Mouse (Mus musculus): ENCODE data around the gene Efcab9. TPM values are rescaled to one million over a fixed set of nuclear protein-coding genes. Genes with fewer than 3 reads are reported as not detected.

Efcab9 gene
- total RNA-seq, 2 experiments from 2014 or later: 1.0 to 1.6 TPM

DNA sequence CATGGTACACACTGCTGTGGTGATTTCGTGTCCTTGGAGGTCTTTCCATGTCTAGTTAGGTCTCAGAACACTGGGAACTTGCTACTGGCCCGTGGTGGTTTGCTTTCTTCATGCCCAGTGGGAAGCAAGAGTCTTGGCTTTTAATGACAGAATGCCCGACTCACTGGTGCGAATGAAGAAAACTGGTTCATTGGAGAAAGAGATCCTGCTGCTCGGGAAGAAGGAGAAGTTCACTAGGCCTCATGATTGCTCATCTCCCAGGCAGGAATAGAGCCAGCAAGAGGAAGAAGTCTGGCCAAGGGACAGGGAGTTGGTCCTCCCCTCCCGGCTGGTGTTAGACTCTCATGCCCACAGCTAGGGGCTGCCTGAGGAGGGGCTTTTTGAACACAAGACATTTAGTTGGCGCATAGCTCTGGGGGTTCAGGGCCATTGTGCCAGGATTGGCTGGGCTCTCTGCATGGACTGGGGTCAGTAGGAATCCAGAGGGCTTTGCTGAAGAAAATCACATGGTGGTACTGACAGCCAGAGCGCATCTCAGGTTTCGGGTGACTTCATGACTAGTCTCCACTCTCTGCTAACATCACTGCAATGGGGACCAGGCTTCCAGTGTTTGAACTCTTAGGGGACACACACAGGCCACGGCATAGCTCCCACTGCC lies 24.6 kb upstream of the Efcab9 start:
- DNase-seq (ENCODE audit: low spot score in 2 of 2): no peak

- no peak for DNase-seq (ENCODE audit: low spot score in 2 of 2)
Measured at GRCm38 (mm10) chr11:32555103-32555689, 23.3 kb upstream of the Efcab9 start.

DNA sequence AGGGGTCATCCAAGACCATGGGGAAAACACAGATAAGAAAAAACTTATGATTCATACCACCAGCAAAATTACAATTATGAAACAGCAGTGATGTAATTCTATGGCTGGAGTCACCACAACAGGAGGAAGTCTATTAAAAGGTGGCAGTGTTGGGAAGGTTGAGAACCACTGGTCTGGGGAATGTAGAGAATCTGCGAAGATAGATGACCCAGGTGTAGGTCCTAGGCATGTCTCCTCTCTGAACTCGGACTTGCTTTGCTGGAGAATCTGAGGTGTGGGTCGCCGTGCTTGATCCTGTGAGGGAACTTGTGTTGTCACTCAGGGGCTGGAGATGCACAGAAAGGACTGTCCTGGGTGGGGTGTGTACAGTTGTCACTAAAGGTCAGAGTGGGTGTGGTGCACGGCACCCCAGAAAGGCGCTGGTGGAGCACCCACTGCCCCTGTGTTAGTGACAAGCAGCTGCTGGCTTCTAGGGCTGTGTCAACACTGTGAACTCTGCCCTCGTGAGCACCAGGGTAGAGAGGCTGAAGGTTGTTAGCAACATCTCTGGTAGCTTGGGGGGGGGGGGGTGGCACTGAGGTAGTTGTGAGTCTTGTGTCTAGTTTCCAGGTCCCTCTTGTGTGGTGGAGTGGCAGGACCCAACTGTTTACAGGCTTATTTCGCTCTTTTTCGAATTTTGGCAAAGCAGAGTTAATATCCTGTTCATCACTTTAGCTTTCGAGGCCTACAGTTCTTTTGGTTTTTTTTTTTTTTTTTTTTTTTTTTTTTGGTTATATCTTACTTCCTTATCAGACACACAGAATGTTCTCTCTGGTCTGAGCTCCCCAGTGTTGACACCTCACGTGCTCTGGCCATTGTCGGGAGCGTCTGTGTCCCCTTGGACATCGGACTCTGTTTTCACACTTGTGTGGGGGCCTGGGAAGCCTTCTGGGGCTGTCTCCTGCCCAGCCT lies 22.5 kb upstream of the Efcab9 start:
- DNase-seq (ENCODE audit: low spot score in 2 of 2): no peak

DNA sequence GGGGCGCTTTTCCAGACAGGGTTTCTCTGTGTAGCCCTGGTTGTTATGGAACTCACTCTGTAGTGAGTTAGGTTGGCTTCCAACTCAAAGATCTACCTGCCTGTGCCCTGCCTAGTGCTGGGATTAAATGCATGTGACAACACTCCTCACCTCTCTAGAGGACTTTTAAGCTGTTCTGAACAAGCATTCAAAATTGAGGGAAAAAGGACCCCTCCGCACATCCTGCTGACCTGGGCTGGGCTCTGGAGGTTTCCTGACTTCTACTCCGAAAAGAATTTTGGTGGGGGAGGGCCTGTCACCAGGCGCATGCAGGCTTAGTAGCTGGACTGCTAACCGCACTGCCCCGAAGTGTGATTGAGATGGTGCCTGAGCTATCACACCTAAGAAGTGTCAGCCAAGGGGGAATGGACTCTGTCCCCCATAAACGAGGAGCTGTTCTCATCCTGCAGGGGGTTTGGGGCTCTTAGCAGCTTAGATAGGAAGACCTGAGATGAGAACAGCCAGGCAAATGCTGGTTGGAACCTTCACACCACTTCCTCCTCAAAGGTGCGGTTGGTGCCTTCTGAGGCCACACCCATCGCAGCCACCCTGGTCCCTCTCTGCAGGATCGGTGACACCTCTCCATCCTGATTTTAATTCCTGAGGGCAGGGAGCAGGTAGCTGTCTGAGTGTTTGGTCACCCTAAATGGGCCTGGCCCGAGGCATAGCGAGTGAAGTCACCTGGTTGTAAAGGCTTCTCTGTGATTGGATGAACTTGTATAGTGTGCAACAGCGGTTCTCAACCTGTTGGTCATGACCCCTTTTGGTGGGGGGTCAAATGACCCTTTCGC lies 21.6 kb upstream of the Efcab9 start:
- no peak for DNase-seq (ENCODE audit: low spot score in 2 of 2)

GRCm38 (mm10) chr11:32552401-32553090 lies 20.7 kb upstream of the Efcab9 start:
- no peak for DNase-seq (ENCODE audit: low spot score in 2 of 2)

GRCm38 (mm10) chr11:32551579-32552297 lies 19.9 kb upstream of the Efcab9 start:
- DNase-seq (ENCODE audit: low spot score in 2 of 2): no peak

GRCm38 (mm10) chr11:32551056-32551455 lies 19.2 kb upstream of the Efcab9 start:
- DNase-seq (ENCODE audit: low spot score in 2 of 2): no peak

DNA sequence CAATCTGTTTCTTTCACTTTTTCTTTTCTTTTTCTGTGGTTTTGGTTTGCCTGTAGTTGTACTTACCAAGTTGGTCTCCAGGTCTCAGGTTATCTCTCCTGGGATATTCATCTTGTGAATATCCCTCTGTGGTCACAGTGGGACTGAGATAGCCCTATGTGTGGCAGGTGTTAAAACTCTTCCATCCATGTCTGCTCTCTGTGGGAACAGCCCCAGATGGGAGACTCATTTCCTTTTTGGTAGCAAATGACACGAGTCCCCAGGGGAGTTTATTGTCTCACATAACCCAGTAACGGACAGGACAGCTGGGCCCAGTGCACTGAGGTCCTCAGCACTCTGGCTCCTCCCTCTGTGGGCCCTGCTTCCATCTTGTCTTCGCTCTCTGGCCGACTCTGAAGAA lies 18.2 kb upstream of the Efcab9 start:
- no peak for DNase-seq (ENCODE audit: low spot score in 2 of 2)

DNA sequence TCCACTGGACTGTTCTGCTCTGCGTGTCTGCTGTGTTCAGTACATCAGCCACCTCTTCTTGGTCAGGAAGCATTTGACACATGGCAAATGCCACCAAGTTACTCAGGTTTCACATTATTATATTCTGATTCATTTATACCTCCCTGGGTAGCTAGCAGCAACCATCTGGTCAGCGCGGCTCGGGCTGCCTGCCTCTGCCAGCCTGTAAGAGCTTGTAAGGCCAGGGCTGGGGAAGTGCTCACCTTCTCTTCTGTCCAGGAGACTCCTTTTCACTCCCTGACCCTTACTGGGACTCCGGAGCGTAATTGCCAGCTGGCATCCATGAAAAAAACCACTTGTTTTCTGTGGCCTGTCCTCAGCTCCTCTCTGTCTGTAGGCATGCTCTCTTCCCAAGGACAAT lies 17.4 kb upstream of the Efcab9 start:
- no peak for DNase-seq (ENCODE audit: low spot score in 2 of 2)

DNA sequence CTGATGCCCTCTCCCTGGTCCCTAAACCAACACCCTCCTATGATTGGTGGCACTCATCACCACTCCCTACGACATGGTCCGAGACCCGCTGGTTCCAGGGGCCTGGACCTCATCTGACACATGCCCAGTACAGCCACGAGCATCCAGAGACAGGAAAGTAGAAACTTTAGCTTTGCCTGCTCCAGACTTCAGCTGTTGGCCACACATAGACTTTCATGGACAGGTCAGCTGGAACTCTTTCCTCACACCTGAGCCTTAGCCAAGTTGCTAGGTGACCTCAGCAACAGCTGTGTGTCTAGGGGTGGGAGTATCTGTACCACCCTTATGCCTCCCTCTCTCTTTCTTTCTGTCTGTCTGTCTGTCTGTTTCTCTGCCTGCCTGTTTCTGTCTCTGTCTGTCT lies 16.4 kb upstream of the Efcab9 start:
- DNase-seq (ENCODE audit: low spot score in 2 of 2): no peak

- DNase-seq (ENCODE audit: low spot score in 2 of 2): no peak
Measured at GRCm38 (mm10) chr11:32547391-32547947, 15.6 kb upstream of the Efcab9 start.

DNA sequence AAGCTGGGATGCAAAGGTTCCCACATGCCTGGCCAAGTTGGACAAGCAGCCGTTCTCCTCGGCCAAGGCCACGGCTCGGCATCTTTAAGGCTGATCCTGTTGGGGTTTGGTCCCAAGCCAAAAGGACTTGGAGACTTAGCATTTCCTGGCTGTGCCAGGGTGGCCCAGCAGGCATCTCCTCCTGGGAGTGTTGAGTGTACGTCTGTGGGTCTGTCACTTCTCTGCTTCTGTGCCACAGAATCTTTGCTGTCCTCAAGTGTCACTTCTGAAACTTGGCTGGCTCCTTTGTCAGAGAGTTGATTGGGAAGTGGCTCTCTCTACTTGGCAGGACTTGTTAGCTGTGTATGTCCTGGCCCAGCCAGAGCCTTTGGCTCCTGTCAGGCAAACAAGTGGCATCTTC lies 14.6 kb upstream of the Efcab9 start:
- no peak for DNase-seq (ENCODE audit: low spot score in 2 of 2)

GRCm38 (mm10) chr11:32545605-32546004 lies 13.7 kb upstream of the Efcab9 start:
- DNase-seq (ENCODE audit: low spot score in 2 of 2): no peak

DNA sequence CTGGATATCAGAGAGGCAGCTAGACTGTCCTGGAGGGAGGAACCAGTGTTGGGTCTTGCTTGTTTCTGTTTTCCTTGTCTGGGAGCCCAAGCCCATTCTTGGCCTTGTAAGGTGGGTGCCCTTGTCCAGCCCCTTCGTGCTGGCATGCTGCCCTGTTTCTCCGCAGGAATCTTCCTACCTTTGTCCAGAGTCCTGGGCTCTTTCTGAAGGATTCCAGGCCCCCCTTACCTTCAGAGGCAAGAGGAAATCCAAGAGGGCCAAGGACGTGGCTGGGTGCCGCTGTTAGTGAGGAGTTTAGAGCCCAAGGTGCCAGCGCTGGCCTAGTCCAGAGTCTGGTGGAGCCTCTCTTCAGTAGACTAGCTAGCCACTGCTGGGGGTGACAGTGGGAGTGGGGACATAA lies 12.6 kb upstream of the Efcab9 start:
- no peak for DNase-seq (ENCODE audit: low spot score in 2 of 2)

- DNase-seq (ENCODE audit: low spot score in 2 of 2): peak in 1 of 2 experiments; percentile 1
Measured at GRCm38 (mm10) chr11:32544041-32544440, 12.2 kb upstream of the Efcab9 start.

- DNase-seq (ENCODE audit: low spot score in 2 of 2): peak in 1 of 2 experiments; percentile 1
Measured at GRCm38 (mm10) chr11:32542687-32543411, 11.0 kb upstream of the Efcab9 start.

- no peak for DNase-seq (ENCODE audit: low spot score in 2 of 2)
Measured at GRCm38 (mm10) chr11:32542181-32542580, 10.3 kb upstream of the Efcab9 start.

DNA sequence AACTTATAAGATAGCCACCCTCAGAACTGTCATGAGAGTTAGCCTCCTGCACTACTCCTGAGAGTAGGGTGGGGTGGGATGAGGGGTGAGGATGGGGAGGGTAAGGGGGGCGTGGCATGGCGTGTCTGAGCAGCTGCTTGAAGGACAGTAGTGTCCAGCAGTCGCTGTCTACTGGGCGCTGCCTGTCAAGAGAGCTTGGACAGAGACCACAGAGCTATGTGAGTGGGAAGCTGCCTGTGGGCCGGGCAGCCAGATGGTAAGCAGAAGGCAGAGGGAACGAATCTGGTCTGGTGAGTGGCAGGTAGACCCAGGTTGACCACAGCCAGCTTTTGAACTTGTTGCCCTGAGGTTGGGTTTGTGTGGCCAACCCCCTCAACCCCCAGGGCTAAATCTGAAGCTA lies 8.6 kb upstream of the Efcab9 start:
- DNase-seq (ENCODE audit: low spot score in 2 of 2): no peak

GRCm38 (mm10) chr11:32539717-32540116 lies 7.8 kb upstream of the Efcab9 start:
- DNase-seq (ENCODE audit: low spot score in 2 of 2): no peak
